Mouse (Mus musculus): ENCODE measurements around the gene Smim5. TPM values are rescaled to one million over a fixed set of nuclear protein-coding genes. Genes with fewer than 3 reads are reported as not detected.

Smim5 gene
- polyA plus RNA-seq, 1 experiment from 2014 or later = 0.27 TPM

- DNase-seq (ENCODE audit: low spot score, missing footprints) (no peak), ATAC-seq (ENCODE audit: low FRiP score) (no peak)
- H3K4me1 ChIP-seq (ENCODE audit: control insufficient read depth, insufficient read depth, low read length) = no peaks in the 10 kb centered on the region
- H3K9ac ChIP-seq (ENCODE audit: low read length) = no peak overlapping the region
- H3K27me3 ChIP-seq (ENCODE audit: control insufficient read depth, insufficient read depth, low read length) = no peaks in the 10 kb centered on the region
- no peak overlapping the region for H3K4me3 ChIP-seq (ENCODE audit: low read depth, low read length)
- no peaks in the 10 kb centered on the region for H3K9me3 ChIP-seq (ENCODE audit: control insufficient read depth, low read length)
- H3K36me3 ChIP-seq (ENCODE audit: control insufficient read depth, insufficient read depth, low read length) = no peaks in the 10 kb centered on the region
- H3K4me2 ChIP-seq = no peak overlapping the region
- H3K27ac ChIP-seq (ENCODE audit: low read depth, low read length) = no peak overlapping the region
- WGBS = 90% methylated on average over 11 of the region's 11 CpGs
Measured at GRCm38 (mm10) chr11:115886446-115886845, 13.3 kb upstream of the Smim5 start.

- no peak overlapping the region for H3K4me3 ChIP-seq (ENCODE audit: low read depth, low read length)
- no peak overlapping the region for H3K27ac ChIP-seq (ENCODE audit: low read depth, low read length)
- no peak overlapping the region for H3K9ac ChIP-seq (ENCODE audit: low read length)
- WGBS = 92% methylated on average over 5 of the region's 5 CpGs
- no peaks in the 10 kb centered on the region for H3K27me3 ChIP-seq (ENCODE audit: control insufficient read depth, insufficient read depth, low read length)
- DNase-seq (ENCODE audit: low spot score, missing footprints) = no peak
- no peaks in the 10 kb centered on the region for H3K4me1 ChIP-seq (ENCODE audit: control insufficient read depth, insufficient read depth, low read length)
- no peaks in the 10 kb centered on the region for H3K36me3 ChIP-seq (ENCODE audit: control insufficient read depth, insufficient read depth, low read length)
- no peaks in the 10 kb centered on the region for H3K9me3 ChIP-seq (ENCODE audit: control insufficient read depth, low read length)
- H3K4me2 ChIP-seq = no peak overlapping the region
- no peak for ATAC-seq (ENCODE audit: low FRiP score)
Measured at GRCm38 (mm10) chr11:115888020-115888419, 11.7 kb upstream of the Smim5 start.

- WGBS = 84% methylated on average over 6 of the region's 6 CpGs
- Histone ChIP-seq H3K4me3 (ENCODE audit: low read depth, low read length) (no peak overlapping the region), H3K4me1 (ENCODE audit: control insufficient read depth, insufficient read depth, low read length) (no peaks in the 10 kb centered on the region), H3K9ac (ENCODE audit: low read length) (no peak overlapping the region), H3K4me2 (no peak overlapping the region), H3K36me3 (ENCODE audit: control insufficient read depth, insufficient read depth, low read length) (no peaks in the 10 kb centered on the region), H3K27ac (ENCODE audit: low read depth, low read length) (no peak overlapping the region), H3K9me3 (ENCODE audit: control insufficient read depth, low read length) (no peaks in the 10 kb centered on the region), H3K27me3 (ENCODE audit: control insufficient read depth, insufficient read depth, low read length) (no peaks in the 10 kb centered on the region)
- no peak for DNase-seq (ENCODE audit: low spot score, missing footprints)
- no peak for ATAC-seq (ENCODE audit: low FRiP score)
Measured at GRCm38 (mm10) chr11:115889159-115889558, 10.6 kb upstream of the Smim5 start.

- Histone ChIP-seq H3K4me1 (ENCODE audit: control insufficient read depth, insufficient read depth, low read length) (no peaks in the 10 kb centered on the region), H3K4me2 (no peak overlapping the region), H3K36me3 (ENCODE audit: control insufficient read depth, insufficient read depth, low read length) (0 out of 2 replicates have a peak, but pooled peaks cover 5% of the 10 kb centered on the region), H3K4me3 (ENCODE audit: low read depth, low read length) (no peak overlapping the region), H3K9ac (ENCODE audit: low read length) (no peak overlapping the region), H3K27me3 (ENCODE audit: control insufficient read depth, insufficient read depth, low read length) (no peaks in the 10 kb centered on the region), H3K27ac (ENCODE audit: low read depth, low read length) (no peak overlapping the region), H3K9me3 (ENCODE audit: control insufficient read depth, low read length) (no peaks in the 10 kb centered on the region)
- 54% methylated on average over 6 of the region's 6 CpGs for WGBS
- DNase-seq (ENCODE audit: low spot score, missing footprints) = no peak
- ATAC-seq (ENCODE audit: low FRiP score) = no peak
Measured at GRCm38 (mm10) chr11:115892213-115892612, 7.6 kb upstream of the Smim5 start.

GRCm38 (mm10) chr11:115893071-115893470 is 6.7 kb upstream of the Smim5 start:
- H3K27ac ChIP-seq (ENCODE audit: low read depth, low read length) = no peak overlapping the region
- no peak overlapping the region for H3K4me3 ChIP-seq (ENCODE audit: low read depth, low read length)
- 88% methylated on average over 9 of the region's 9 CpGs for WGBS
- H3K36me3 ChIP-seq (ENCODE audit: control insufficient read depth, insufficient read depth, low read length) = 0 out of 2 replicates have a peak, but pooled peaks cover 5% of the 10 kb centered on the region
- no peak overlapping the region for H3K9ac ChIP-seq (ENCODE audit: low read length)
- ATAC-seq (ENCODE audit: low FRiP score) = no peak
- H3K27me3 ChIP-seq (ENCODE audit: control insufficient read depth, insufficient read depth, low read length) = no peaks in the 10 kb centered on the region
- no peak overlapping the region for H3K4me2 ChIP-seq
- H3K9me3 ChIP-seq (ENCODE audit: control insufficient read depth, low read length) = no peaks in the 10 kb centered on the region
- no peak for DNase-seq (ENCODE audit: low spot score, missing footprints)
- H3K4me1 ChIP-seq (ENCODE audit: control insufficient read depth, insufficient read depth, low read length) = no peaks in the 10 kb centered on the region

- WGBS = 72% methylated on average over 14 of the region's 14 CpGs
- H3K4me1 ChIP-seq (ENCODE audit: control insufficient read depth, insufficient read depth, low read length) = peaks cover 8% of the 10 kb centered on the region
- H3K27me3 ChIP-seq (ENCODE audit: control insufficient read depth, insufficient read depth, low read length) = no peaks in the 10 kb centered on the region
- H3K4me2 ChIP-seq = no peak overlapping the region
- ATAC-seq (ENCODE audit: low FRiP score) (no peak), DNase-seq (ENCODE audit: low spot score, missing footprints) (no peak)
- no peak overlapping the region for H3K9ac ChIP-seq (ENCODE audit: low read length)
- H3K4me3 ChIP-seq (ENCODE audit: low read depth, low read length) = no peak overlapping the region
- no peaks in the 10 kb centered on the region for H3K9me3 ChIP-seq (ENCODE audit: control insufficient read depth, low read length)
- 0 out of 2 replicates have a peak, but pooled peaks cover 5% of the 10 kb centered on the region for H3K36me3 ChIP-seq (ENCODE audit: control insufficient read depth, insufficient read depth, low read length)
- H3K27ac ChIP-seq (ENCODE audit: low read depth, low read length) = no peak overlapping the region
Measured at GRCm38 (mm10) chr11:115894755-115895520, 4.8 kb upstream of the Smim5 start.

- Histone ChIP-seq H3K27ac (ENCODE audit: low read depth, low read length) (no peak overlapping the region), H3K4me1 (ENCODE audit: control insufficient read depth, insufficient read depth, low read length) (peaks cover 15% of the 10 kb centered on the region), H3K4me3 (ENCODE audit: low read depth, low read length) (no peak overlapping the region), H3K36me3 (ENCODE audit: control insufficient read depth, insufficient read depth, low read length) (0 out of 2 replicates have a peak, but pooled peaks cover 5% of the 10 kb centered on the region), H3K27me3 (ENCODE audit: control insufficient read depth, insufficient read depth, low read length) (no peaks in the 10 kb centered on the region), H3K4me2 (no peak overlapping the region), H3K9ac (ENCODE audit: low read length) (no peak overlapping the region), H3K9me3 (ENCODE audit: control insufficient read depth, low read length) (no peaks in the 10 kb centered on the region)
- ATAC-seq (ENCODE audit: low FRiP score) (no peak), DNase-seq (ENCODE audit: low spot score, missing footprints) (no peak)
- 93% methylated on average over 7 of the region's 7 CpGs for WGBS
Measured at GRCm38 (mm10) chr11:115898446-115898845, 1.3 kb upstream of the Smim5 start.

- peaks cover 15% of the 10 kb centered on the region for H3K4me1 ChIP-seq (ENCODE audit: control insufficient read depth, insufficient read depth, low read length)
- no peak overlapping the region for H3K4me2 ChIP-seq
- H3K9me3 ChIP-seq (ENCODE audit: control insufficient read depth, low read length) = no peaks in the 10 kb centered on the region
- 25% methylated on average over 4 of the region's 4 CpGs for WGBS
- 0 out of 2 replicates have a peak, but pooled peaks cover 5% of the 10 kb centered on the region for H3K36me3 ChIP-seq (ENCODE audit: control insufficient read depth, insufficient read depth, low read length)
- no peak overlapping the region for H3K9ac ChIP-seq (ENCODE audit: low read length)
- no peak overlapping the region for H3K4me3 ChIP-seq (ENCODE audit: low read depth, low read length)
- no peak overlapping the region for H3K27ac ChIP-seq (ENCODE audit: low read depth, low read length)
- ATAC-seq (ENCODE audit: low FRiP score) (no peak), DNase-seq (ENCODE audit: low spot score, missing footprints) (peak; percentile 93)
- no peaks in the 10 kb centered on the region for H3K27me3 ChIP-seq (ENCODE audit: control insufficient read depth, insufficient read depth, low read length)
Measured at GRCm38 (mm10) chr11:115898886-115899285, 880 bp upstream of the Smim5 start.

- Histone ChIP-seq H3K36me3 (ENCODE audit: control insufficient read depth, insufficient read depth, low read length) (no peaks in the 10 kb centered on the region), H3K4me2 (no peak overlapping the region; the same call in 1 of the 2 replicates), H3K27ac (ENCODE audit: low read depth, low read length) (no peak overlapping the region), H3K4me1 (ENCODE audit: control insufficient read depth, insufficient read depth, low read length) (peaks cover 17% of the 10 kb centered on the region), H3K9me3 (ENCODE audit: control insufficient read depth, low read length) (no peaks in the 10 kb centered on the region), H3K9ac (ENCODE audit: low read length) (peak overlapping the region; percentile 34; the same call in 1 of the 2 replicates), H3K27me3 (ENCODE audit: control insufficient read depth, insufficient read depth, low read length) (no peaks in the 10 kb centered on the region), H3K4me3 (ENCODE audit: low read depth, low read length) (no peak overlapping the region)
- DNase-seq (ENCODE audit: low spot score, missing footprints) (no peak), ATAC-seq (ENCODE audit: low FRiP score) (no peak)
- 76% methylated on average over 8 of the region's 8 CpGs for WGBS
Measured at GRCm38 (mm10) chr11:115900561-115901337, 983 bp downstream of the Smim5 start.

Measured in midbrain, embryonic 11.5 days (tissue).